Mouse (Mus musculus) liver, embryonic 13.5 days (tissue): ENCODE measurements around the gene Slc2a3. TPM values are rescaled to one million over a fixed set of nuclear protein-coding genes. Genes with fewer than 3 reads are reported as not detected.
A peak's percentile ranks its signal among the peaks of the same experiment; 100 is the strongest.
"Not testable (repeated sequence)": the region's sequence is repeated elsewhere in the genome, so short reads cannot be mapped to it uniquely, and the experiment has no call there.

Experiments
- ATAC-seq: fragments of 200-750 bp; cut with Nextera tagmentation; 2 replicates; pipeline ENCODE4 v1.8.0; 2017; ENCODE audit warnings: low read depth, mild to moderate bottlenecking, moderate number of reproducible peaks, moderate library complexity
- DNase-seq: peaks from one replicate; pipeline ENCODE4 v3.0.0; 2022
- H3K27ac ChIP-seq: fragments of 300-500 bp; sonication (generic); 2 replicates; pipeline ENCODE4 v1.5.1; 2015; ENCODE audit warnings: moderate library complexity, mild to moderate bottlenecking, inconsistent platforms
- H3K27me3 ChIP-seq: fragments of 300-500 bp; sonication (generic); 2 replicates; pipeline ENCODE4 v1.6.1; 2015; ENCODE audit warnings: mild to moderate bottlenecking, inconsistent platforms
- H3K36me3 ChIP-seq: fragments of 300-500 bp; sonication (generic); 2 replicates; pipeline ENCODE4 v1.6.1; 2015; ENCODE audit warnings: mild to moderate bottlenecking, inconsistent platforms
- H3K4me1 ChIP-seq: fragments of 300-500 bp; sonication (generic); replicated peaks from 2 replicates; pipeline ENCODE4 v1.6.1; 2015; ENCODE audit warnings: inconsistent platforms
- H3K4me2 ChIP-seq: fragments of 300-500 bp; sonication (generic); 2 replicates; pipeline ENCODE4 v1.6.1; 2015; ENCODE audit warnings: inconsistent platforms, mild to moderate bottlenecking, moderate library complexity
- H3K4me3 ChIP-seq: fragments of 300-500 bp; sonication (generic); replicated peaks from 2 replicates; pipeline ENCODE4 v1.5.1; 2015; ENCODE audit warnings: mild to moderate bottlenecking, inconsistent platforms
- H3K9ac ChIP-seq: fragments of 300-500 bp; sonication (generic); 2 replicates; pipeline ENCODE4 v1.6.1; 2015; ENCODE audit warnings: mild to moderate bottlenecking, inconsistent platforms
- H3K9me3 ChIP-seq: fragments of 300-500 bp; sonication (generic); replicated peaks from 2 replicates; pipeline ENCODE4 v1.6.1; 2016; ENCODE audit warnings: inconsistent platforms
- WGBS: fragments of 180-500 bp; shearing (Covaris S2); methylation state at CpG from one replicate; pipeline ENCODE4 v1.1.7; 2015; ENCODE audit not compliant: insufficient replicate concordance; 5-methylcytosine and 5-hydroxymethylcytosine counted together
- polyA plus RNA-seq: library from polyadenylated mRNA; unstranded; fragments of >200 nt; fragmentation: Nextera tagmentation; extraction: Ambion mirVana; gene quantifications from 2 replicates; pipeline ENCODE4 v1.2.1, GENCODE M21; 2015

Slc2a3 gene
- polyA plus RNA-seq, 1 experiment from 2014 or later: 18.6 TPM

- DNase-seq: no peak
- Histone ChIP-seq H3K4me3 (peak overlapping the region; percentile 53), H3K4me1 (peaks cover 33% of the 10 kb centered on the region), H3K27ac (peak overlapping the region; percentile 23; the same call in 1 of the 2 replicates), H3K9ac (peak overlapping the region; percentile 55), H3K9me3 (no peaks in the 10 kb centered on the region), H3K4me2 (peak overlapping the region; percentile 71), H3K36me3 (no peaks in the 10 kb centered on the region), H3K27me3 (peaks cover 33% of the 10 kb centered on the region)
- WGBS: 11% methylated on average over 25 of the region's 25 CpGs
- peak; percentile 30; the same call in 1 of the 2 replicates for ATAC-seq
Measured at GRCm38 (mm10) chr6:122741460-122742227, 59.8 kb downstream of the Slc2a3 start.

GRCm38 (mm10) chr6:122739952-122740351, 61.5 kb downstream of the Slc2a3 start:
- Histone ChIP-seq H3K27me3 (peaks cover 33% of the 10 kb centered on the region), H3K9ac (no peak overlapping the region), H3K27ac (no peak overlapping the region), H3K4me2 (peak overlapping the region; percentile 17; the same call in 1 of the 2 replicates), H3K4me1 (peaks cover 33% of the 10 kb centered on the region), H3K36me3 (0 out of 2 replicates have a peak, but pooled peaks cover 4% of the 10 kb centered on the region), H3K9me3 (no peaks in the 10 kb centered on the region), H3K4me3 (no peak overlapping the region)
- 12% methylated on average over 8 of the region's 8 CpGs for WGBS
- peak; percentile 57 for ATAC-seq
- DNase-seq: peak; percentile 41

- 8% methylated on average over 2 of the region's 2 CpGs for WGBS
- DNase-seq (no peak), ATAC-seq (no peak)
- Histone ChIP-seq H3K9ac (no peak overlapping the region), H3K4me3 (no peak overlapping the region), H3K9me3 (no peaks in the 10 kb centered on the region), H3K27me3 (no peaks in the 10 kb centered on the region), H3K4me2 (no peak overlapping the region), H3K27ac (no peak overlapping the region), H3K36me3 (no peaks in the 10 kb centered on the region), H3K4me1 (peaks cover 5% of the 10 kb centered on the region)
Measured at GRCm38 (mm10) chr6:122719942-122720341, 81.5 kb downstream of the Slc2a3 start.

- H3K27ac ChIP-seq, DNase-seq, H3K4me2 ChIP-seq, H3K9me3 ChIP-seq, H3K36me3 ChIP-seq, H3K9ac ChIP-seq, H3K4me3 ChIP-seq, H3K4me1 ChIP-seq, H3K27me3 ChIP-seq: not testable (repeated sequence)
- WGBS: 65% methylated on average over 1 of the region's 1 CpGs
- peak; percentile 63 for ATAC-seq
Measured at GRCm38 (mm10) chr6:122718224-122718623, 83.2 kb downstream of the Slc2a3 start.

GRCm38 (mm10) chr6:122715886-122716285, 85.6 kb downstream of the Slc2a3 start:
- 23% methylated on average over 4 of the region's 4 CpGs for WGBS
- ATAC-seq: no peak
- no peak overlapping the region for H3K4me3 ChIP-seq

GRCm38 (mm10) chr6:122714707-122715365, 86.6 kb downstream of the Slc2a3 start:
- H3K4me1 ChIP-seq: peaks cover 9% of the 10 kb centered on the region
- ATAC-seq (no peak), DNase-seq (no peak)
- H3K36me3 ChIP-seq: no peaks in the 10 kb centered on the region
- H3K27ac ChIP-seq: no peak overlapping the region
- no peaks in the 10 kb centered on the region for H3K9me3 ChIP-seq
- 35% methylated on average over 7 of the region's 7 CpGs for WGBS
- no peak overlapping the region for H3K4me3 ChIP-seq
- no peak overlapping the region for H3K4me2 ChIP-seq
- H3K27me3 ChIP-seq: no peaks in the 10 kb centered on the region
- H3K9ac ChIP-seq: no peak overlapping the region

More at GRCm38 (mm10) chr6:122715886-122716285, 85.6 kb downstream of the Slc2a3 start:
- Histone ChIP-seq H3K4me2 (no peak overlapping the region), H3K36me3 (no peaks in the 10 kb centered on the region), H3K9me3 (no peaks in the 10 kb centered on the region), H3K27ac (no peak overlapping the region), H3K27me3 (no peaks in the 10 kb centered on the region), H3K9ac (no peak overlapping the region), H3K4me1 (peaks cover 9% of the 10 kb centered on the region)
- DNase-seq: no peak

GRCm38 (mm10) chr6:122713116-122713515, 88.3 kb downstream of the Slc2a3 start:
- H3K9me3 ChIP-seq, H3K9ac ChIP-seq, H3K4me1 ChIP-seq, H3K27ac ChIP-seq, ATAC-seq, DNase-seq, H3K4me3 ChIP-seq, H3K27me3 ChIP-seq, H3K4me2 ChIP-seq, H3K36me3 ChIP-seq: not testable (repeated sequence)
- WGBS: 83% methylated on average over 7 of the region's 7 CpGs

- no peak overlapping the region for H3K9ac ChIP-seq
- WGBS: 57% methylated on average over 2 of the region's 2 CpGs
- ATAC-seq: no peak
Measured at GRCm38 (mm10) chr6:122711455-122711854, 90.0 kb downstream of the Slc2a3 start.

GRCm38 (mm10) chr6:122708826-122709225, 92.6 kb downstream of the Slc2a3 start:
- no peaks in the 10 kb centered on the region for H3K9me3 ChIP-seq
- H3K4me1 ChIP-seq: no peaks in the 10 kb centered on the region; the same call in 1 of the 2 replicates
- peaks cover 14% of the 10 kb centered on the region for H3K27me3 ChIP-seq
- H3K36me3 ChIP-seq: no peaks in the 10 kb centered on the region
- no peak overlapping the region for H3K9ac ChIP-seq
- WGBS: 33% methylated on average over 4 of the region's 4 CpGs
- H3K27ac ChIP-seq: no peak overlapping the region
- no peak for ATAC-seq
- no peak overlapping the region for H3K4me3 ChIP-seq
- no peak overlapping the region for H3K4me2 ChIP-seq
- no peak for DNase-seq

More at GRCm38 (mm10) chr6:122711455-122711854, 90.0 kb downstream of the Slc2a3 start:
- no peak overlapping the region for H3K4me3 ChIP-seq
- H3K4me1 ChIP-seq: peaks cover 9% of the 10 kb centered on the region
- no peaks in the 10 kb centered on the region for H3K9me3 ChIP-seq
- H3K36me3 ChIP-seq: no peaks in the 10 kb centered on the region
- H3K27ac ChIP-seq: no peak overlapping the region
- H3K4me2 ChIP-seq: no peak overlapping the region
- no peak for DNase-seq
- H3K27me3 ChIP-seq: peaks cover 13% of the 10 kb centered on the region; the same call in 1 of the 2 replicates

- ATAC-seq: no peak
- H3K9me3 ChIP-seq: no peaks in the 10 kb centered on the region
- no peaks in the 10 kb centered on the region; the same call in 1 of the 2 replicates for H3K4me1 ChIP-seq
- H3K4me3 ChIP-seq: no peak within 1 kb of the TSS
- H3K27ac ChIP-seq: no peak within 1 kb of the TSS
- H3K9ac ChIP-seq: no peak within 1 kb of the TSS
- WGBS: 20% methylated on average over 12 of the region's 12 CpGs
- H3K36me3 ChIP-seq: no peaks in the 10 kb centered on the region
- no peak within 1 kb of the TSS for H3K4me2 ChIP-seq
- DNase-seq: no peak
- peaks cover 14% of the 10 kb centered on the region for H3K27me3 ChIP-seq
Measured at GRCm38 (mm10) chr6:122707036-122707800, 94.2 kb downstream of the Slc2a3 start, which contains the start of gene Nanog. Gene Nanog, plus strand, starts transcription at chr6:122707489.

- Histone ChIP-seq H3K4me2 (no peak overlapping the region), H3K4me1 (no peaks in the 10 kb centered on the region; the same call in 1 of the 2 replicates), H3K36me3 (no peaks in the 10 kb centered on the region), H3K4me3 (no peak overlapping the region), H3K27ac (no peak overlapping the region), H3K9ac (no peak overlapping the region), H3K9me3 (no peaks in the 10 kb centered on the region), H3K27me3 (peaks cover 14% of the 10 kb centered on the region)
- 69% methylated on average over 12 of the region's 12 CpGs for WGBS
- ATAC-seq: no peak
- DNase-seq: no peak
Measured at GRCm38 (mm10) chr6:122706337-122706840, 95.1 kb downstream of the Slc2a3 start.
